Mouse (Mus musculus): ENCODE results near the gene Tmco4. TPM values are rescaled to one million over a fixed set of nuclear protein-coding genes. Genes with fewer than 3 reads are reported as not detected.
A peak's percentile ranks its signal among the peaks of the same experiment; 100 is the strongest.
"Not testable (repeated sequence)": the region's sequence is repeated elsewhere in the genome, so short reads cannot be mapped to it uniquely, and the experiment has no call there.

Tmco4 gene
- polyA plus RNA-seq, 1 experiment from 2014 or later = 2.2 TPM

- WGBS = 88% methylated on average over 11 of the region's 13 CpGs
- no peaks in the 10 kb centered on the region for H3K36me3 ChIP-seq (replicated peaks; ENCODE audit: control insufficient read depth, insufficient read depth, low read depth, low read length)
- H3K27ac ChIP-seq (replicated peaks; ENCODE audit: low read depth, low read length) = no peak within 1 kb of the TSS
- H3K27me3 ChIP-seq (ENCODE audit: control insufficient read depth, insufficient read depth, low read length) = no peaks in the 10 kb centered on the region
- ATAC-seq (replicated peaks; ENCODE audit: insufficient number of reproducible peaks, low FRiP score, low TSS enrichment, low read depth) = no peak
- no peaks in the 10 kb centered on the region for H3K9me3 ChIP-seq (replicated peaks; ENCODE audit: control insufficient read depth, low read length)
- no peak within 1 kb of the TSS for H3K4me3 ChIP-seq (ENCODE audit: low read depth, low read length)
- no peaks in the 10 kb centered on the region for H3K4me1 ChIP-seq (ENCODE audit: control insufficient read depth, insufficient read depth, low read length)
- no peak for DNase-seq (ENCODE audit: low spot score)
- no peak within 1 kb of the TSS for H3K9ac ChIP-seq (replicated peaks; ENCODE audit: low read length)
- H3K4me2 ChIP-seq (ENCODE audit: low read depth, low read length) = no peak within 1 kb of the TSS
Observed at GRCm38 (mm10) chr4:138966866-138967265, 5.8 kb upstream of the Tmco4 start, which contains the start of gene Rnf186. Gene Rnf186, plus strand, starts transcription at chr4:138967112.

- Histone ChIP-seq H3K27me3 (ENCODE audit: control insufficient read depth, insufficient read depth, low read length) (no peaks in the 10 kb centered on the region), H3K9me3 (replicated peaks; ENCODE audit: control insufficient read depth, low read length) (no peaks in the 10 kb centered on the region), H3K36me3 (replicated peaks; ENCODE audit: control insufficient read depth, insufficient read depth, low read depth, low read length) (no peaks in the 10 kb centered on the region), H3K4me1 (ENCODE audit: control insufficient read depth, insufficient read depth, low read length) (no peaks in the 10 kb centered on the region), H3K4me2 (ENCODE audit: low read depth, low read length) (no peak overlapping the region), H3K27ac (replicated peaks; ENCODE audit: low read depth, low read length) (no peak overlapping the region), H3K4me3 (ENCODE audit: low read depth, low read length) (no peak overlapping the region), H3K9ac (replicated peaks; ENCODE audit: low read length) (no peak overlapping the region)
- 87% methylated on average over 15 of the region's 15 CpGs for WGBS
- no peak for ATAC-seq (replicated peaks; ENCODE audit: insufficient number of reproducible peaks, low FRiP score, low TSS enrichment, low read depth)
- DNase-seq (ENCODE audit: low spot score) = no peak
Observed at GRCm38 (mm10) chr4:138967485-138967884, 5.2 kb upstream of the Tmco4 start.

GRCm38 (mm10) chr4:138968772-138969556 is 3.7 kb upstream of the Tmco4 start:
- H3K27ac ChIP-seq (replicated peaks; ENCODE audit: low read depth, low read length) = no peak overlapping the region
- 78% methylated on average over 16 of the region's 16 CpGs for WGBS
- no peak overlapping the region for H3K4me3 ChIP-seq (ENCODE audit: low read depth, low read length)
- no peak for DNase-seq (ENCODE audit: low spot score)
- H3K4me2 ChIP-seq (ENCODE audit: low read depth, low read length) = no peak overlapping the region
- no peaks in the 10 kb centered on the region for H3K9me3 ChIP-seq (replicated peaks; ENCODE audit: control insufficient read depth, low read length)
- no peaks in the 10 kb centered on the region for H3K27me3 ChIP-seq (ENCODE audit: control insufficient read depth, insufficient read depth, low read length)
- no peaks in the 10 kb centered on the region; the same call in 1 of the 2 replicates for H3K4me1 ChIP-seq (ENCODE audit: control insufficient read depth, insufficient read depth, low read length)
- no peaks in the 10 kb centered on the region for H3K36me3 ChIP-seq (replicated peaks; ENCODE audit: control insufficient read depth, insufficient read depth, low read depth, low read length)
- ATAC-seq (replicated peaks; ENCODE audit: insufficient number of reproducible peaks, low FRiP score, low TSS enrichment, low read depth) = no peak
- no peak overlapping the region for H3K9ac ChIP-seq (replicated peaks; ENCODE audit: low read length)

GRCm38 (mm10) chr4:138969736-138970135 is 3.0 kb upstream of the Tmco4 start:
- no peak overlapping the region for H3K4me2 ChIP-seq (ENCODE audit: low read depth, low read length)
- no peaks in the 10 kb centered on the region; the same call in 1 of the 2 replicates for H3K4me1 ChIP-seq (ENCODE audit: control insufficient read depth, insufficient read depth, low read length)
- no peaks in the 10 kb centered on the region for H3K9me3 ChIP-seq (replicated peaks; ENCODE audit: control insufficient read depth, low read length)
- H3K27me3 ChIP-seq (ENCODE audit: control insufficient read depth, insufficient read depth, low read length) = no peaks in the 10 kb centered on the region
- 68% methylated on average over 9 of the region's 9 CpGs for WGBS
- no peaks in the 10 kb centered on the region for H3K36me3 ChIP-seq (replicated peaks; ENCODE audit: control insufficient read depth, insufficient read depth, low read depth, low read length)
- ATAC-seq (replicated peaks; ENCODE audit: insufficient number of reproducible peaks, low FRiP score, low TSS enrichment, low read depth) (no peak), DNase-seq (ENCODE audit: low spot score) (no peak)
- H3K9ac ChIP-seq (replicated peaks; ENCODE audit: low read length) = no peak overlapping the region
- no peak overlapping the region for H3K27ac ChIP-seq (replicated peaks; ENCODE audit: low read depth, low read length)
- no peak overlapping the region for H3K4me3 ChIP-seq (ENCODE audit: low read depth, low read length)

- H3K27me3 ChIP-seq (ENCODE audit: control insufficient read depth, insufficient read depth, low read length) = no peaks in the 10 kb centered on the region
- no peaks in the 10 kb centered on the region for H3K36me3 ChIP-seq (replicated peaks; ENCODE audit: control insufficient read depth, insufficient read depth, low read depth, low read length)
- 89% methylated on average over 6 of the region's 6 CpGs for WGBS
- no peak overlapping the region for H3K9ac ChIP-seq (replicated peaks; ENCODE audit: low read length)
- no peak for ATAC-seq (replicated peaks; ENCODE audit: insufficient number of reproducible peaks, low FRiP score, low TSS enrichment, low read depth)
- no peaks in the 10 kb centered on the region; the same call in 1 of the 2 replicates for H3K4me1 ChIP-seq (ENCODE audit: control insufficient read depth, insufficient read depth, low read length)
- DNase-seq (ENCODE audit: low spot score) = no peak
- no peak overlapping the region for H3K4me2 ChIP-seq (ENCODE audit: low read depth, low read length)
- no peak overlapping the region for H3K27ac ChIP-seq (replicated peaks; ENCODE audit: low read depth, low read length)
- H3K4me3 ChIP-seq (ENCODE audit: low read depth, low read length) = no peak overlapping the region
- no peaks in the 10 kb centered on the region for H3K9me3 ChIP-seq (replicated peaks; ENCODE audit: control insufficient read depth, low read length)
Observed at GRCm38 (mm10) chr4:138971371-138971770, 1.3 kb upstream of the Tmco4 start.

- no peaks in the 10 kb centered on the region for H3K36me3 ChIP-seq (replicated peaks; ENCODE audit: control insufficient read depth, insufficient read depth, low read depth, low read length)
- WGBS = 21% methylated on average over 20 of the region's 20 CpGs
- H3K4me3 ChIP-seq (ENCODE audit: low read depth, low read length) = peak overlapping the region; percentile 60
- no peaks in the 10 kb centered on the region; the same call in 1 of the 2 replicates for H3K4me1 ChIP-seq (ENCODE audit: control insufficient read depth, insufficient read depth, low read length)
- DNase-seq (ENCODE audit: low spot score) (peak; percentile 71), ATAC-seq (replicated peaks; ENCODE audit: insufficient number of reproducible peaks, low FRiP score, low TSS enrichment, low read depth) (no peak; the same call in 1 of the 2 replicates)
- no peaks in the 10 kb centered on the region for H3K9me3 ChIP-seq (replicated peaks; ENCODE audit: control insufficient read depth, low read length)
- peak overlapping the region; percentile 97 for H3K4me2 ChIP-seq (ENCODE audit: low read depth, low read length)
- H3K9ac ChIP-seq (replicated peaks; ENCODE audit: low read length) = peak overlapping the region; percentile 86
- no peak overlapping the region for H3K27ac ChIP-seq (replicated peaks; ENCODE audit: low read depth, low read length)
- H3K27me3 ChIP-seq (ENCODE audit: control insufficient read depth, insufficient read depth, low read length) = no peaks in the 10 kb centered on the region
Observed at GRCm38 (mm10) chr4:138972139-138972826, 405 bp upstream of the Tmco4 start.

GRCm38 (mm10) chr4:138973719-138974115 is 1.0 kb downstream of the Tmco4 start:
- Histone ChIP-seq H3K27ac (replicated peaks; ENCODE audit: low read depth, low read length) (no peak overlapping the region), H3K9me3 (replicated peaks; ENCODE audit: control insufficient read depth, low read length) (no peaks in the 10 kb centered on the region), H3K4me1 (ENCODE audit: control insufficient read depth, insufficient read depth, low read length) (no peaks in the 10 kb centered on the region; the same call in 1 of the 2 replicates), H3K9ac (replicated peaks; ENCODE audit: low read length) (peak overlapping the region; percentile 86), H3K36me3 (replicated peaks; ENCODE audit: control insufficient read depth, insufficient read depth, low read depth, low read length) (no peaks in the 10 kb centered on the region), H3K4me3 (ENCODE audit: low read depth, low read length) (peak overlapping the region; percentile 60), H3K27me3 (ENCODE audit: control insufficient read depth, insufficient read depth, low read length) (no peaks in the 10 kb centered on the region), H3K4me2 (ENCODE audit: low read depth, low read length) (peak overlapping the region; percentile 97)
- WGBS = 48% methylated on average over 3 of the region's 3 CpGs
- ATAC-seq (replicated peaks; ENCODE audit: insufficient number of reproducible peaks, low FRiP score, low TSS enrichment, low read depth) (no peak), DNase-seq (ENCODE audit: low spot score) (no peak)

GRCm38 (mm10) chr4:138974540-138974939 is 1.9 kb downstream of the Tmco4 start:
- not testable (repeated sequence) for DNase-seq (ENCODE audit: low spot score); H3K4me3 ChIP-seq (ENCODE audit: low read depth, low read length); H3K27ac ChIP-seq (replicated peaks; ENCODE audit: low read depth, low read length); H3K9ac ChIP-seq (replicated peaks; ENCODE audit: low read length); H3K4me1 ChIP-seq (ENCODE audit: control insufficient read depth, insufficient read depth, low read length); H3K4me2 ChIP-seq (ENCODE audit: low read depth, low read length); H3K27me3 ChIP-seq (ENCODE audit: control insufficient read depth, insufficient read depth, low read length); ATAC-seq (replicated peaks; ENCODE audit: insufficient number of reproducible peaks, low FRiP score, low TSS enrichment, low read depth); H3K9me3 ChIP-seq (replicated peaks; ENCODE audit: control insufficient read depth, low read length); H3K36me3 ChIP-seq (replicated peaks; ENCODE audit: control insufficient read depth, insufficient read depth, low read depth, low read length)
- 75% methylated on average over 2 of the region's 2 CpGs for WGBS

Measured in embryonic facial prominence, embryonic 11.5 days (tissue).